Mouse (Mus musculus): ENCODE results near the gene Dmrtb1. TPM values are rescaled to one million over a fixed set of nuclear protein-coding genes. Genes with fewer than 3 reads are reported as not detected.

The Dmrtb1 gene
- polyA plus RNA-seq, 1 experiment from 2014 or later, result not detected

DNA sequence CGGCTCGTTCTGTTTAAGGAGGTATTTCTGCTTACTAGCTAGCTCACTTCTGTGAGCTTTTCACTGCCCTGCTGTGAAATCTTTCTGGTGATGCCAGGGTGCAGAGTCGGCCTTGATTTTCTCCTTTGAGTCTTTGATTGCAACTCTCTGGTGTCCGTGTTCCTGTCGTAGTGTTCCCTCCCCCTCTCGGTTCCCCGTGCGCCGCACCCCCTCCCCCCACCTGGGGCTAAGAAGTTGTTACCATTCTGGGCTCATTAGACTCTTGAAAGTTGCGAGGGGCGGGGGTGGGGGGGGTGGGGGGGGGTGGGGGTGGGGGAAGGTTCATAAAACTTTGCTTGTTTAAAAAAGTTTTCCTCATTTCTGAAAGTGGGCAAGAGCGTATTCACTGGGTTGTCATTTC is 3.1 kb upstream of the Dmrtb1 start:
- no peaks in the 10 kb centered on the region for H3K27me3 ChIP-seq (replicated peaks; ENCODE audit: control insufficient read depth, insufficient read depth, low read length)
- H3K4me2 ChIP-seq (ENCODE audit: low read depth, low read length), result no peak overlapping the region
- 0 out of 2 replicates have a peak, but pooled peaks cover 3% of the 10 kb centered on the region for H3K4me1 ChIP-seq (ENCODE audit: control insufficient read depth, insufficient read depth, low read length)
- H3K36me3 ChIP-seq (ENCODE audit: control insufficient read depth, insufficient read depth, low read length), result no peaks in the 10 kb centered on the region
- H3K9ac ChIP-seq (ENCODE audit: low read depth, low read length), result no peak overlapping the region
- no peaks in the 10 kb centered on the region for H3K9me3 ChIP-seq (ENCODE audit: control insufficient read depth, low read length)
- 38% methylated on average over 12 of the region's 12 CpGs for WGBS
- no peak overlapping the region for H3K4me3 ChIP-seq (ENCODE audit: low read length)
- no peak overlapping the region for H3K27ac ChIP-seq (ENCODE audit: low read length)
- no peak for ATAC-seq

DNA sequence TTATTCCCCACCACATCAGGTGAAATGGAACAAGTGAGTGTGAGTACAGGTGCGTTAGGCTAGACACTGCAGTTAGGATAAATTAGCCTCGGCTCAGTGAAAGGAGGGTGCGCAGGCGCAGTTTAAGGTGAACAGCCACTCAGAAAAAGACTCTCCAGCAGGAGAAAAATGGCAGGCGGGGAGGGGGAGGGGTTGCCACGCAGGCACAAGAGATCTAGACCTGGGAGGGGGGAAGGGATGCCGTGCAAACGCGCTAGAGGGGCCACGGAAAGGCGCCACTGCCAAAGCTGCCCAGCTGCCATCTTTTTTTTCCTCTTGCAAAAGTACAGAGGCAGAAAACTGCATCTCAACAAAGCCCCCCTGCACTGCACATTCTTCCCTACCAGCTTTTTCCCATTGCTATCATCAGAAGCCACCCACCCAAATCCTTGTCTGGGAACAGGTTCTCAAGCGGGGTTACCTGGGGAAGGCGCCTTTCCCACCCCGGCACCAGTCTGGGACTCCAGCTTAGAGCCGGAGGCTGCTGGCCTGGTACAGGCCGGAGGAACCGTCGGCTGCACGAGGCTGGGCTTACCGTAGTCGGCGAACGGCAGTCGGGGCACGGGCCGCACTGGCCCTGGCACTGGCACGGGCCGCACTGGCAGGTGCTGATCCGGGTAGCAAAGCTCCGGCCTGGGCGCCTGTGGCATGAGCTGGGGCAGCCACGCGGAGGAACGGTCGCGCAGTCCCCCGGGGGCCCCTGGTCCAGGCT is 849 bp downstream of the Dmrtb1 start:
- no peak for ATAC-seq
- Histone ChIP-seq H3K4me1 (ENCODE audit: control insufficient read depth, insufficient read depth, low read length) (0 out of 2 replicates have a peak, but pooled peaks cover under 1% of the 10 kb centered on the region), H3K9me3 (ENCODE audit: control insufficient read depth, low read length) (no peaks in the 10 kb centered on the region), H3K4me2 (ENCODE audit: low read depth, low read length) (no peak overlapping the region), H3K4me3 (ENCODE audit: low read length) (no peak overlapping the region), H3K36me3 (ENCODE audit: control insufficient read depth, insufficient read depth, low read length) (no peaks in the 10 kb centered on the region), H3K27me3 (replicated peaks; ENCODE audit: control insufficient read depth, insufficient read depth, low read length) (no peaks in the 10 kb centered on the region), H3K27ac (ENCODE audit: low read length) (no peak overlapping the region), H3K9ac (ENCODE audit: low read depth, low read length) (no peak overlapping the region)
- WGBS, result 90% methylated on average over 37 of the region's 37 CpGs

DNA sequence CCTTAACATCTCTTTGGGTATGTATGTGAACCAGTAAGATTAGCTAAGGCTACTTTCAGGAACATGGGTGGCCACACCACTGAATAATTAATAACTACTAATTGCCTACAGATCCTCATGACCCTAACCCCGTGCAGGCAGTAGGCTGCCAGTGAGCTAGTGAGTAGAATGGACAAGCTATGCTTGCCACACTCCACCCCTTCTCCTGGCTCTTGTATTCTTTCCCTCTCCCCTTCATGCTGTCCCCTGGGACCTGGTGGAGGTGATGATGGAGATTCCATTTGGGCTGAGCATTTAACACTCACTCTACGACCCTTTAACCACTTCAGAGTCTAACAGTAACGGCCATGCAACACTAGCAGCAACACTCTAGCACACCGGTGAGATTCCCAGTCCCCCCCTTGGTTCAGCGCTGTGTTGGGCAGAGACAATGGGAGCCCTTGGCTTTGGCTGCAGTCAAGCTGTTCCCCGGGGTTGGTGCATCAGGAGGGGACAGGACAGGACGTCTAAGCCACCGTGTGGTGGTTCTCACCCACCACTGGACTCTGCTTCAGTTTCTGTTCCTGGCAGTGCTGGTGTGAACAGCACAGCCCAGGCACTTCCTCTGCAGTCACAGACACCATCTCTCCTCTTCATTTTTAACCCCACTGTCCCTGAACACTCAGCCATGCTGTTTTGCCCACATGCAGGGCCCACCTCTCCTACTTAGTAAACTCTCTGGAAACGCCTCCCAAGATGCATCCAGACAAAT is 2.8 kb downstream of the Dmrtb1 start:
- Histone ChIP-seq H3K4me3 (ENCODE audit: low read length) (no peak overlapping the region), H3K9me3 (ENCODE audit: control insufficient read depth, low read length) (no peaks in the 10 kb centered on the region), H3K27ac (ENCODE audit: low read length) (no peak overlapping the region), H3K4me1 (ENCODE audit: control insufficient read depth, insufficient read depth, low read length) (no peaks in the 10 kb centered on the region), H3K9ac (ENCODE audit: low read depth, low read length) (no peak overlapping the region), H3K36me3 (ENCODE audit: control insufficient read depth, insufficient read depth, low read length) (no peaks in the 10 kb centered on the region), H3K4me2 (ENCODE audit: low read depth, low read length) (no peak overlapping the region), H3K27me3 (replicated peaks; ENCODE audit: control insufficient read depth, insufficient read depth, low read length) (no peaks in the 10 kb centered on the region)
- no peak for ATAC-seq
- 56% methylated on average over 9 of the region's 9 CpGs for WGBS

DNA sequence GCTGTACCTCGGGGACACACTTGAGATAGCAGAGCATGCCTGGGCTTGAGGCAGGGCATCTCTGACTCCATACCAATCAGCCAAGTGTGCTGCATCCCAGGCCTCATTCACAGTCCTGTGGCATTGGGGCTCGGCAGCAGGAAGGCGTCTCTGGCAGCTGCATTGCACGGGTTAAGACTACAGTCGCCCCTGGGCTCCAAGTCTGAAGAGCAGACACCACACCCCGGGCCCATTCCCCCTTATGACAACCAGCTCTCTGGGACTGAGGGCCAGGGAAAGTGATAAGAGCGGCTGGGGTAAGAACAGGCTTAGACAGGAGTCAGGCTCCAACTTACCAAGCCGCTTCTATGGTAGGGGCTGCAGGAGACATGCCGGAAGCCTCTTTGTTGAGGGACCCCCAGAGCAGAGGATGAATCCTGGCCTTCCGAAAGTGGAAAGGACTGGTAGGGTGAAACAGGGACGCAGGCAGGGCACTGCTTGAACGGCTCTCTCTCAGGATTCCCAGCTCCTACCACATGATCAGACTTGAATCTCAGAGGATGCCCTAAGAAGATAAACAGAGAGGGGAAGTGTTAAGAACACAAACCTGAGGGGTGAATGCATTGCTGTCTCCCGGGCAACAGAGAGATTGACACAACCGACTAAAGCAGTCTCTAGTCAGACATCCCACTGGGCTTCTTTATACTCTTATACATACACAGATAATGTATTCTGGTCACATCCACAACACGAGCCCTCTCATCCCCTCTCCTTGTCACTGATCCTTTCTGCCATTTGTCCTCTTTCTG is 3.5 kb downstream of the Dmrtb1 start:
- 45% methylated on average over 15 of the region's 15 CpGs for WGBS

DNA sequence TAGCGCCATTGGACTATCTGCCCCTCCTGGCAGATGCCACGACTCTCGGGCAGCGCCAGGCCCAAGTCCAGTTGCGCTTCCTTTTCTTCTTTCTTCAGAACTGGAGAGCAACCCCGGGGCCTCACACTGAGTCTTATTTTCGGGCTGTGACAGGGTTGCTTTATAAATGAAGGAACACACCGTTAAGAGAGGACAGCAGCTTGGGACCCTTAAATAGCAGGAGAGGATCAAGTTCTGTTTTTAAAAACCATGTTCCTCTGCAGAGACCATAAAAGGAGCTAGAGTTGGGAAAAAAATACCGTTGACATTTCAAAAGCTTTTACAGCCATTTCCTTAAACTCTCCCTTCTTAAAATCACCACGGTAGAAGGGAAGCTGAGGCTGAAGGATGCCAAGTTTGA is 8.4 kb downstream of the Dmrtb1 start:
- H3K9me3 ChIP-seq (ENCODE audit: control insufficient read depth, low read length), result no peaks in the 10 kb centered on the region
- no peak overlapping the region for H3K4me2 ChIP-seq (ENCODE audit: low read depth, low read length)
- H3K27me3 ChIP-seq (replicated peaks; ENCODE audit: control insufficient read depth, insufficient read depth, low read length), result peaks cover 6% of the 10 kb centered on the region; the same call in 1 of the 2 replicates
- no peak overlapping the region for H3K4me3 ChIP-seq (ENCODE audit: low read length)
- H3K27ac ChIP-seq (ENCODE audit: low read length), result no peak overlapping the region
- H3K9ac ChIP-seq (ENCODE audit: low read depth, low read length), result no peak overlapping the region
- no peaks in the 10 kb centered on the region for H3K36me3 ChIP-seq (ENCODE audit: control insufficient read depth, insufficient read depth, low read length)
- ATAC-seq, result no peak
- 56% methylated on average over 10 of the region's 10 CpGs for WGBS
- H3K4me1 ChIP-seq (ENCODE audit: control insufficient read depth, insufficient read depth, low read length), result peaks cover 8% of the 10 kb centered on the region

More for the DNA sequence above, 3.5 kb downstream of the Dmrtb1 start:
- Histone ChIP-seq H3K4me3 (ENCODE audit: low read length) (no peak overlapping the region), H3K36me3 (ENCODE audit: control insufficient read depth, insufficient read depth, low read length) (no peaks in the 10 kb centered on the region), H3K9me3 (ENCODE audit: control insufficient read depth, low read length) (no peaks in the 10 kb centered on the region), H3K4me2 (ENCODE audit: low read depth, low read length) (no peak overlapping the region), H3K27me3 (replicated peaks; ENCODE audit: control insufficient read depth, insufficient read depth, low read length) (no peaks in the 10 kb centered on the region), H3K27ac (ENCODE audit: low read length) (no peak overlapping the region), H3K4me1 (ENCODE audit: control insufficient read depth, insufficient read depth, low read length) (no peaks in the 10 kb centered on the region), H3K9ac (ENCODE audit: low read depth, low read length) (no peak overlapping the region)
- no peak for ATAC-seq

DNA sequence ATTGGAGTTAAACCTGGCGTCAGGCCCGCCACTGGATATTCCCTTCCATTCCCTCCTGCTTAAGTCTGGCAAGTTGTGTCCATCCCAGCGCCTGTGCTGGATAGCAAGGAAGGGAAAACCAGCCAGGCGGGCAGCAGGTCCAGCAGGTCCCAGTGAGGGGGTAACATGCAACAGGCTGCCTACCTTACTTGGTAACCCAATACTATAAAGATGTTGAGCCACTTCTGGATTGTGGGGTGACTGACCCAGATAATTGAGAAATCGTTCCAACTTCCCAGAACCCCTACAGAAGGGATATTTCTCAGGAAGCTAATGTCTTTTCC is 9.7 kb downstream of the Dmrtb1 start:
- H3K36me3 ChIP-seq (ENCODE audit: control insufficient read depth, insufficient read depth, low read length), result no peaks in the 10 kb centered on the region
- no peaks in the 10 kb centered on the region for H3K9me3 ChIP-seq (ENCODE audit: control insufficient read depth, low read length)
- H3K4me3 ChIP-seq (ENCODE audit: low read length), result no peak overlapping the region
- peaks cover 8% of the 10 kb centered on the region for H3K4me1 ChIP-seq (ENCODE audit: control insufficient read depth, insufficient read depth, low read length)
- WGBS, result 26% methylated on average over 5 of the region's 5 CpGs
- H3K4me2 ChIP-seq (ENCODE audit: low read depth, low read length), result no peak overlapping the region
- no peak overlapping the region for H3K9ac ChIP-seq (ENCODE audit: low read depth, low read length)
- no peak for ATAC-seq
- no peak overlapping the region for H3K27ac ChIP-seq (ENCODE audit: low read length)
- H3K27me3 ChIP-seq (replicated peaks; ENCODE audit: control insufficient read depth, insufficient read depth, low read length), result peaks cover 6% of the 10 kb centered on the region; the same call in 1 of the 2 replicates

DNA sequence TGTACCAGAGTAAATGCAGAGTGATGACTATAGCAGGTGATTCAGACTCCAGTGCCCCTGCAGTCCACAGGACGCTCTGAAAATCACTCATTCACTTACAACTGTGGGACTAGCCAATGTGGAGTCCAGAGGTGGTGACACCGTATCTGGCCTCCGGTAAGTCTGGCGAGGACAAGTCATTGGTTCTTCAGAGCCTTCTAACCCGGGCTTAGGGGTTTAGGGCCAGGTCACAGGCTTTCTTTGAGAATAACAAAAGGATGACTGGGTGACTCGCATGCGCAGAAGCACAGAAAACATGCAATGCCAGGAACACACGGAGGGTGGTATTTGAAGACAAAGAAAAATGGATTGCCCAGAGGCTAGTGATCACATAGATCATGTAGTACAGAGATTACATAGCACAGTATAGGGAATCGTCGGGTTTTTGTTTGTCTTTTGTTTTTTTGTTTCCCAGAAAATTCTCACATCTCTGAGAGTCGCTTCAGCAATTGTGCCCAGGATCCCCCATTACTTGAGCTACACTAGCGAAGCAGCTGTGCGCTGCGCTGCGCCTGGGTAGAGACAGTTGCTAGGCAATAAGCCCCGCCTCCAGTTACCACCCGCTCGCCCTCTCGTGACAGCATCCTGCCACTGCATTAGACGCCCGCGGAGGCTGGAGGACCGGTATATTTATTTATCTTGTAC is 10.2 kb downstream of the Dmrtb1 start:
- H3K4me1 ChIP-seq (ENCODE audit: control insufficient read depth, insufficient read depth, low read length), result peaks cover 8% of the 10 kb centered on the region
- H3K4me2 ChIP-seq (ENCODE audit: low read depth, low read length), result no peak overlapping the region
- H3K27me3 ChIP-seq (replicated peaks; ENCODE audit: control insufficient read depth, insufficient read depth, low read length), result peaks cover 6% of the 10 kb centered on the region; the same call in 1 of the 2 replicates
- H3K9me3 ChIP-seq (ENCODE audit: control insufficient read depth, low read length), result no peaks in the 10 kb centered on the region
- WGBS, result 20% methylated on average over 23 of the region's 23 CpGs
- H3K9ac ChIP-seq (ENCODE audit: low read depth, low read length), result no peak overlapping the region
- peak; percentile 87 for ATAC-seq
- no peak overlapping the region for H3K27ac ChIP-seq (ENCODE audit: low read length)
- H3K36me3 ChIP-seq (ENCODE audit: control insufficient read depth, insufficient read depth, low read length), result no peaks in the 10 kb centered on the region
- H3K4me3 ChIP-seq (ENCODE audit: low read length), result no peak overlapping the region

DNA sequence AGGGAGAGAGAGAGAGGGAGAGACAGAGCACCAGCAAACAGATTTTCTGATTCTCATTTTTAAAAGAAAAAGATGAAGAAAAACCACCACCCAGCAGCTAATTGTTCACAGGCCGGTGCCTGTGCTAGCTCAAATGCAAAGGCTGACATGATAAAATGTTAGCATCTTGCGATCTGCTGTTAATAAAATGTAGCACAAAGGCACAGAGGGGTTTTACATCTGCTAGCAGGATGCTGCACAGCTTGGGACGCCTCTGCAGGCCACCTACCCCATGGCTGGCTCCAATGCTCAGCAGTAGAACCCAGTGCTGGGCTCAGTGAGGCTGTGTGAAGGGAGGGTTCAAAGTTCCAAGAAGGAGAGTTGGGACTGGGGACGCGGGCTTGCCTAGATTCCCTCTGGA is 13.3 kb downstream of the Dmrtb1 start:
- ATAC-seq, result no peak

DNA sequence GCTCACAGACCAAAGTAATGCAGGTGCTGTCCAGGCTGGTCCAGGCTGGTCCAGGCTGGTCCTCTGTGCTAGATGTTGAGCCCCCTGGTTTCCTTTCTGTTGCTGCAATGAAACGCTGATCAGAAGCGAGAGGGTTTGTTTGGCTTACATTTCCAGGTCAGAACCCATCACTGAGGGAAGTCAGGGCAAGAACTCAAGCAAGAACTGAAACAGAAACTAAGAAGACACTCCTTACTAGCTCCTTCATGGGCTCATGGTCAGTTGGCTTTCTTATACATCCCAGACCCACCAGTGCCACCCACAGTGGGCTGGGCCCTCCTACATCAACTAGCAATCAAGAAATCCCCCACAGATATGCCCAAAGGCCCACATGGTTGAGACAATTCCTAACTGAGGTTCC is 15.5 kb downstream of the Dmrtb1 start:
- Histone ChIP-seq H3K27ac (ENCODE audit: low read length) (no peak overlapping the region), H3K27me3 (replicated peaks; ENCODE audit: control insufficient read depth, insufficient read depth, low read length) (peaks cover 6% of the 10 kb centered on the region; the same call in 1 of the 2 replicates), H3K4me3 (ENCODE audit: low read length) (no peak overlapping the region), H3K9me3 (ENCODE audit: control insufficient read depth, low read length) (no peaks in the 10 kb centered on the region), H3K4me1 (ENCODE audit: control insufficient read depth, insufficient read depth, low read length) (peaks cover under 1% of the 10 kb centered on the region), H3K4me2 (ENCODE audit: low read depth, low read length) (no peak overlapping the region), H3K9ac (ENCODE audit: low read depth, low read length) (no peak overlapping the region), H3K36me3 (ENCODE audit: control insufficient read depth, insufficient read depth, low read length) (no peaks in the 10 kb centered on the region)
- no peak for ATAC-seq
- 87% methylated on average over 2 of the region's 2 CpGs for WGBS

More for the DNA sequence above, 13.3 kb downstream of the Dmrtb1 start:
- H3K4me3 ChIP-seq (ENCODE audit: low read length), result no peak overlapping the region
- H3K27me3 ChIP-seq (replicated peaks; ENCODE audit: control insufficient read depth, insufficient read depth, low read length), result peaks cover 6% of the 10 kb centered on the region; the same call in 1 of the 2 replicates
- H3K9me3 ChIP-seq (ENCODE audit: control insufficient read depth, low read length), result no peaks in the 10 kb centered on the region
- H3K27ac ChIP-seq (ENCODE audit: low read length), result no peak overlapping the region
- H3K9ac ChIP-seq (ENCODE audit: low read depth, low read length), result no peak overlapping the region
- no peak overlapping the region for H3K4me2 ChIP-seq (ENCODE audit: low read depth, low read length)
- peaks cover 8% of the 10 kb centered on the region for H3K4me1 ChIP-seq (ENCODE audit: control insufficient read depth, insufficient read depth, low read length)
- H3K36me3 ChIP-seq (ENCODE audit: control insufficient read depth, insufficient read depth, low read length), result no peaks in the 10 kb centered on the region
- WGBS, result 64% methylated on average over 5 of the region's 5 CpGs
